Mouse (Mus musculus) heart, postnatal 0 days (tissue): ENCODE results near the gene Plaur. TPM values are rescaled to one million over a fixed set of nuclear protein-coding genes. Genes with fewer than 3 reads are reported as not detected.

ENCODE experiments used
- ATAC-seq: fragments of 200-750 bp; cut with Nextera tagmentation; 2 replicates; pipeline ENCODE4 v1.8.0; 2017; ENCODE audit warnings: low read depth, moderate number of reproducible peaks, moderate library complexity; ENCODE audit not compliant: insufficient read depth
- DNase-seq: peaks from one replicate; pipeline ENCODE4 v3.0.0-alpha.2; 2016; ENCODE audit warnings: low spot score
- H3K27ac ChIP-seq: fragments of 300-500 bp; sonication (generic); 2 replicates; pipeline ENCODE4 v1.5.1; 2014; ENCODE audit warnings: low read depth, mild to moderate bottlenecking
- H3K27me3 ChIP-seq: fragments of 300-500 bp; sonication (generic); 2 replicates; pipeline ENCODE4 v1.6.1; 2014; ENCODE audit warnings: low read length, mixed read lengths; ENCODE audit not compliant: control insufficient read depth, insufficient read depth
- H3K36me3 ChIP-seq: fragments of 300-500 bp; sonication (generic); replicated peaks from 2 replicates; pipeline ENCODE4 v1.6.1; 2014; ENCODE audit warnings: low read length, mixed read lengths; ENCODE audit not compliant: control insufficient read depth, insufficient read depth
- H3K4me1 ChIP-seq: fragments of 300-500 bp; sonication (generic); 2 replicates; pipeline ENCODE4 v1.6.1; 2014; ENCODE audit warnings: antibody characterized with exemption; ENCODE audit not compliant: control insufficient read depth, insufficient read depth
- H3K4me2 ChIP-seq: fragments of 300-500 bp; sonication (generic); 2 replicates; pipeline ENCODE4 v1.6.1; 2014; ENCODE audit warnings: low read depth, mild to moderate bottlenecking, low read length, moderate library complexity
- H3K4me3 ChIP-seq: fragments of 300-500 bp; sonication (generic); 2 replicates; pipeline ENCODE4 v1.5.1; 2014; ENCODE audit warnings: low read depth, low read length
- H3K9ac ChIP-seq: fragments of 300-500 bp; sonication (generic); replicated peaks from 2 replicates; pipeline ENCODE4 v1.6.1; 2014; ENCODE audit warnings: low read depth, low read length, mixed read lengths
- H3K9me3 ChIP-seq: fragments of 300-500 bp; sonication (generic); replicated peaks from 2 replicates; pipeline ENCODE4 v1.6.1; 2016; ENCODE audit warnings: low read length; ENCODE audit not compliant: control insufficient read depth
- CTCF ChIP-seq: IDR thresholded peaks from 2 replicates; pipeline ENCODE4 v1.5.1; 2016; ENCODE audit warnings: antibody characterized with exemption, control low read depth, low read depth
- EP300 ChIP-seq: IDR thresholded peaks from 2 replicates; pipeline ENCODE4 v1.6.1; 2016; ENCODE audit warnings: antibody characterized with exemption, low read depth
- WGBS: fragments of 180-500 bp; shearing (Covaris S2); extraction: QIAGEN DNeasy Blood & Tissue Kit; methylation state at CpG from one replicate; pipeline ENCODE4 v1.1.7; 2014; 5-methylcytosine and 5-hydroxymethylcytosine counted together
- polyA plus RNA-seq: library from polyadenylated mRNA; unstranded; fragments of >200 nt; fragmentation: Nextera tagmentation; extraction: Ambion mirVana; gene quantifications from 2 replicates; pipeline ENCODE4 v1.2.1, GENCODE M21; 2015
- total RNA-seq: library from RNA; depleted of rRNA; stranded (reverse); fragments of >200 nt; gene quantifications from 2 replicates; pipeline ENCODE4 v1.2.3, GENCODE M21; 2014; ENCODE audit warnings: low replicate concordance

Gene Plaur
- total and polyA plus RNA-seq, 2 experiments from 2014 or later, result 6.5 to 13.1 TPM

DNA sequence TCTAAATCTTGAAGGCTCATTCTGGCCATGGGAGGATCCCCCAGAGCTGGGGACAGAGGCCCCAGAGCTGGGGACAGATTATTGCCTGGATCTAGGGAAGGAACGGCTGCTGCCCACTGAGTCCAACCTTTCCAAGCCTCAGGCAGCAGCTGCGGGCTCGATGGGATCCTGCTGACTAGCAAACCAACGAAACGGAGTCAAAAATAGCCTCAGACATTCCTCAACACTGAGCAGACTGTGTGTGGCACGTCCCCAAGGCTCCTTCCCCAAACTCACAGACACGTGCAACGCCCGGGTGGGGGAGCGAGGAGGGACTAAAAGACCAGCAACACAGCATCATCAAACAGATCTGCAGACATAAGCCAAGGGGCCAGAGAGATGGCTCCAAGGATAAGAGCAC, 24.3 kb upstream of the Plaur start:
- H3K9me3 ChIP-seq, result no peaks in the 10 kb centered on the region
- H3K4me3 ChIP-seq, result no peak overlapping the region
- H3K27me3 ChIP-seq, result peaks cover 10% of the 10 kb centered on the region
- ATAC-seq, result peak; percentile 59; the same call in 1 of the 2 replicates
- peaks cover 4% of the 10 kb centered on the region for H3K4me1 ChIP-seq
- H3K36me3 ChIP-seq, result no peaks in the 10 kb centered on the region
- H3K4me2 ChIP-seq, result peak overlapping the region; percentile 7; the same call in 1 of the 2 replicates
- TF ChIP-seq EP300 (no peak), CTCF (no peak)
- H3K27ac ChIP-seq, result peak overlapping the region; percentile 64
- no peak for DNase-seq
- 25% methylated on average over 10 of the region's 10 CpGs for WGBS
- H3K9ac ChIP-seq, result no peak overlapping the region

DNA sequence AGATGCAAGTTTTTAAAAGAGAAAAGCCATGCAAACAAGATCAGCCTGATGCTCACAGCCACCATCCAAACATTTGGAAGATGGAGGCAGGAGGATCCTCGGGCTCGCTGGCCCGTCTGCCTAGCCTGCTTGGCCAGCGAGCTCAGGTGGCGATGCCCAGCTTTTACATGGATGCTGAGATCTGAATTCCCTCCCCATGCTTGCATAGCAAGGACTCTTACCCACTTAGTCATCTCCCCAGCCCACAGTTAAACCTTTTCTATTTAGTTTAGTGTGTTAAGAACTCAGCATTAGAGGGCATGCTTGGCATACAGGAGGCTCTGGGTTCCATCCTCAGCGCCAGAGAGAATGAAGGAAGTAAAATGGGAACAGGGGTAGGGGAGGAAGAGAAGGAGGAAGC, 23.1 kb upstream of the Plaur start:
- Histone ChIP-seq H3K27me3 (no peaks in the 10 kb centered on the region), H3K4me1 (peaks cover 4% of the 10 kb centered on the region), H3K36me3 (no peaks in the 10 kb centered on the region), H3K9ac (no peak overlapping the region), H3K4me3 (no peak overlapping the region), H3K9me3 (no peaks in the 10 kb centered on the region), H3K27ac (no peak overlapping the region), H3K4me2 (no peak overlapping the region)
- WGBS, result 81% methylated on average over 6 of the region's 6 CpGs
- DNase-seq, result no peak
- ATAC-seq, result no peak
- TF ChIP-seq EP300, result no peak
- no peak for TF ChIP-seq CTCF

GRCm38 (mm10) chr7:24439891-24440290, 22.4 kb upstream of the Plaur start:
- Histone ChIP-seq H3K36me3 (no peaks in the 10 kb centered on the region), H3K27ac (no peak overlapping the region), H3K4me2 (no peak overlapping the region), H3K9ac (no peak overlapping the region), H3K9me3 (no peaks in the 10 kb centered on the region), H3K27me3 (no peaks in the 10 kb centered on the region), H3K4me1 (peaks cover 4% of the 10 kb centered on the region), H3K4me3 (no peak overlapping the region)
- DNase-seq (no peak), ATAC-seq (no peak)
- 53% methylated on average over 7 of the region's 7 CpGs for WGBS
- TF ChIP-seq CTCF (no peak), EP300 (no peak)

- H3K4me2 ChIP-seq, result no peak overlapping the region
- H3K27ac ChIP-seq, result no peak overlapping the region
- no peaks in the 10 kb centered on the region for H3K36me3 ChIP-seq
- H3K4me1 ChIP-seq, result peaks cover 4% of the 10 kb centered on the region
- ATAC-seq, result peak; percentile 64
- no peaks in the 10 kb centered on the region for H3K9me3 ChIP-seq
- no peaks in the 10 kb centered on the region for H3K27me3 ChIP-seq
- 8% methylated on average over 1 of the region's 1 CpGs for WGBS
- H3K9ac ChIP-seq, result no peak overlapping the region
- H3K4me3 ChIP-seq, result no peak overlapping the region
- peak; percentile 98 for TF ChIP-seq CTCF
- no peak for TF ChIP-seq EP300
- peak; percentile 76 for DNase-seq
Observed at GRCm38 (mm10) chr7:24441785-24442184, 20.5 kb upstream of the Plaur start.

DNA sequence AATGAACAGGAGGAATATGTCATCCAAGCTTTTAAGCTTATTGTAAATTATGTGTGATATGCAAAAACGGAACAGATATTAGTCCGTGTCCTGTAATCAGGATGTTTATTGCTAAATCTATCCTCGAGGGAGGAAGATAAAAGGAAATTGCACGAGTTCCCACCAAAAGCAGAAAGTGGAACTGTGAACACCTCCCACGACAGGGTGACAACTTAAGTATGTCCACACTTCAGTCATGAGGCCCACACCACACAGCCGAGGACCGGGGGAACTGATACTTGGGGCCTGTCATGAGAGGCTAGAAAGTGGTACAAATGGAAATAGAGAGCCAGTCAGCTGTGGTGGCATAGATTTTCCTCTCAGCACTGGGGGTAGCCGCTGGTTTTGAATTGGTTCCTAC, 20.0 kb upstream of the Plaur start:
- DNase-seq, result no peak
- no peak overlapping the region for H3K27ac ChIP-seq

GRCm38 (mm10) chr7:24445266-24445926, 16.9 kb upstream of the Plaur start:
- H3K9me3 ChIP-seq, result no peaks in the 10 kb centered on the region
- no peaks in the 10 kb centered on the region for H3K4me1 ChIP-seq
- no peak overlapping the region for H3K27ac ChIP-seq
- no peaks in the 10 kb centered on the region for H3K27me3 ChIP-seq
- H3K4me2 ChIP-seq, result no peak overlapping the region
- WGBS, result 81% methylated on average over 9 of the region's 9 CpGs
- no peak overlapping the region for H3K4me3 ChIP-seq
- DNase-seq (no peak), ATAC-seq (no peak)
- TF ChIP-seq CTCF (no peak), EP300 (no peak)
- no peak overlapping the region for H3K9ac ChIP-seq
- no peaks in the 10 kb centered on the region for H3K36me3 ChIP-seq

More for the DNA sequence above, 20.0 kb upstream of the Plaur start:
- Histone ChIP-seq H3K27me3 (no peaks in the 10 kb centered on the region), H3K4me2 (no peak overlapping the region), H3K36me3 (no peaks in the 10 kb centered on the region), H3K9ac (no peak overlapping the region), H3K9me3 (no peaks in the 10 kb centered on the region), H3K4me1 (peaks cover 4% of the 10 kb centered on the region), H3K4me3 (no peak overlapping the region)
- TF ChIP-seq CTCF, result no peak
- TF ChIP-seq EP300, result no peak
- no peak for ATAC-seq
- 49% methylated on average over 8 of the region's 8 CpGs for WGBS
